19 mouse cellular contexts compared by ENCODE assay signal in genomic region chr9:83386264-83386855, GRCm38 (mm10). TPM values are rescaled to one million over a fixed set of nuclear protein-coding genes. Genes with fewer than 3 reads are reported as not detected.
DNase-seq lines count a peak whose midpoint lies in the region; ATAC-seq and TF ChIP-seq lines count a peak whose summit lies in the region.
"Had no signal": no experiment of that assay in that cellular context is flagged by ENCODE, and none has a peak within 500 bp of the region (broad histone marks: within the 10 kb centered on the region; RNA-seq: fewer than 3 reads in every experiment).

No protein-coding gene starts in this region.

- no peak overlapping the region for H3K9ac ChIP-seq in forebrain, embryonic 15.5 days (replicated peaks)
- no peak overlapping the region for H3K9ac ChIP-seq in forebrain, embryonic 14.5 days (ENCODE audit: low read length)
- H3K9ac ChIP-seq in midbrain, embryonic 11.5 days (ENCODE audit: low read length), result no peak overlapping the region
- H3K9ac ChIP-seq in midbrain, embryonic 16.5 days (ENCODE audit: low read depth, low read length), result no peak overlapping the region
- no peak overlapping the region for H3K9ac ChIP-seq in hindbrain, postnatal 0 days (replicated peaks; ENCODE audit: low read length)
- H3K9ac ChIP-seq in stomach, embryonic 16.5 days (ENCODE audit: low read length), result no peak overlapping the region
- H3K9ac ChIP-seq: intestine, embryonic 15.5 days; limb, embryonic 13.5 days; liver, embryonic 14.5 days had no signal

- no peaks in the 10 kb centered on the region for H3K36me3 ChIP-seq in forebrain, embryonic 15.5 days
- no peaks in the 10 kb centered on the region for H3K36me3 ChIP-seq in forebrain, embryonic 14.5 days (ENCODE audit: control insufficient read depth, insufficient read depth, low read length)
- H3K36me3 ChIP-seq in midbrain, embryonic 11.5 days (ENCODE audit: control insufficient read depth, insufficient read depth, low read length), result no peaks in the 10 kb centered on the region
- H3K36me3 ChIP-seq in midbrain, embryonic 16.5 days (ENCODE audit: control insufficient read depth, insufficient read depth, low read length), result no peaks in the 10 kb centered on the region
- H3K36me3 ChIP-seq in hindbrain, postnatal 0 days (ENCODE audit: insufficient read depth, low read length), result no peaks in the 10 kb centered on the region
- no peaks in the 10 kb centered on the region for H3K36me3 ChIP-seq in stomach, embryonic 16.5 days (ENCODE audit: control insufficient read depth, insufficient read depth, low read length)
- H3K36me3 ChIP-seq: intestine, embryonic 15.5 days; limb, embryonic 13.5 days had no signal

- no peak overlapping the region for H3K4me2 ChIP-seq in forebrain, embryonic 15.5 days (replicated peaks)
- no peak overlapping the region for H3K4me2 ChIP-seq in forebrain, embryonic 14.5 days (ENCODE audit: low read length)
- H3K4me2 ChIP-seq in midbrain, embryonic 11.5 days, result no peak overlapping the region
- H3K4me2 ChIP-seq in midbrain, embryonic 16.5 days (ENCODE audit: low read length), result no peak overlapping the region
- no peak overlapping the region for H3K4me2 ChIP-seq in hindbrain, postnatal 0 days (ENCODE audit: low read depth, low read length)
- no peak overlapping the region for H3K4me2 ChIP-seq in stomach, embryonic 16.5 days (ENCODE audit: low read depth, low read length)
- H3K4me2 ChIP-seq: intestine, embryonic 15.5 days; limb, embryonic 13.5 days had no signal

- H3K27ac ChIP-seq in forebrain, embryonic 15.5 days (replicated peaks), result peak overlapping the region; percentile 35; the same call in 1 of the 2 replicates
- no peak overlapping the region for H3K27ac ChIP-seq in forebrain, embryonic 14.5 days (ENCODE audit: low read depth, low read length)
- no peak overlapping the region for H3K27ac ChIP-seq in midbrain, embryonic 11.5 days (ENCODE audit: low read depth, low read length)
- no peak overlapping the region for H3K27ac ChIP-seq in midbrain, embryonic 16.5 days (ENCODE audit: low read length)
- H3K27ac ChIP-seq in hindbrain, postnatal 0 days, result no peak overlapping the region; the same call in 1 of the 2 replicates
- H3K27ac ChIP-seq in stomach, embryonic 16.5 days (ENCODE audit: low read length), result peak overlapping the region; percentile 21; the same call in 1 of the 2 replicates
- H3K27ac ChIP-seq: intestine, embryonic 15.5 days; limb, embryonic 13.5 days; liver, embryonic 14.5 days had no signal

- DNase-seq in forebrain, embryonic 14.5 days (ENCODE audit: low spot score), result no peak
- peak; percentile 61 for DNase-seq in midbrain, embryonic 11.5 days (ENCODE audit: low spot score, missing footprints)
- DNase-seq in hindbrain, postnatal 0 days (ENCODE audit: low spot score), result no peak
- no peak for DNase-seq in cerebellum, adult 11 months
- no peak for DNase-seq in ovary, postnatal 14 days (ENCODE audit: low spot score)
- DNase-seq: adrenal gland, adult 8-10 months; cerebellum, postnatal 25 days; gastrocnemius, postnatal 36 days; kidney, postnatal 25 days; layer of hippocampus, adult 9-11 months; right cerebral cortex, postnatal 25 days; thymus, postnatal 4 days had no signal

- WGBS in forebrain, embryonic 15.5 days, result 78% methylated on average over 5 of the region's 5 CpGs
- 77% methylated on average over 5 of the region's 5 CpGs for WGBS in forebrain, embryonic 14.5 days
- 76% methylated on average over 5 of the region's 5 CpGs for WGBS in midbrain, embryonic 11.5 days
- WGBS in midbrain, embryonic 16.5 days, result 78% methylated on average over 5 of the region's 5 CpGs
- 77% methylated on average over 5 of the region's 5 CpGs for WGBS in hindbrain, postnatal 0 days
- 75% methylated on average over 5 of the region's 5 CpGs for WGBS in stomach, embryonic 16.5 days

- H3K4me3 ChIP-seq in forebrain, embryonic 15.5 days, result no peak overlapping the region
- no peak overlapping the region for H3K4me3 ChIP-seq in forebrain, embryonic 14.5 days (ENCODE audit: low read depth, low read length)
- H3K4me3 ChIP-seq in midbrain, embryonic 11.5 days (ENCODE audit: low read depth, low read length), result no peak overlapping the region
- no peak overlapping the region for H3K4me3 ChIP-seq in midbrain, embryonic 16.5 days (ENCODE audit: low read depth, low read length)
- H3K4me3 ChIP-seq in hindbrain, postnatal 0 days (ENCODE audit: low read length), result no peak overlapping the region
- H3K4me3 ChIP-seq in stomach, embryonic 16.5 days (replicated peaks; ENCODE audit: low read length), result no peak overlapping the region
- H3K4me3 ChIP-seq: intestine, embryonic 15.5 days; limb, embryonic 13.5 days had no signal

- H3K4me1 ChIP-seq in forebrain, embryonic 15.5 days, result peaks cover 13% of the 10 kb centered on the region
- H3K4me1 ChIP-seq in forebrain, embryonic 14.5 days (ENCODE audit: control insufficient read depth, insufficient read depth, low read length), result no peaks in the 10 kb centered on the region; the same call in 1 of the 2 replicates
- H3K4me1 ChIP-seq in midbrain, embryonic 11.5 days (ENCODE audit: control insufficient read depth, insufficient read depth, low read length), result no peaks in the 10 kb centered on the region
- peaks cover 15% of the 10 kb centered on the region for H3K4me1 ChIP-seq in midbrain, embryonic 16.5 days (ENCODE audit: control insufficient read depth, insufficient read depth, low read length)
- H3K4me1 ChIP-seq in hindbrain, postnatal 0 days (ENCODE audit: insufficient read depth, low read length), result no peaks in the 10 kb centered on the region
- no peaks in the 10 kb centered on the region for H3K4me1 ChIP-seq in stomach, embryonic 16.5 days (ENCODE audit: control insufficient read depth, insufficient read depth, low read length)
- H3K4me1 ChIP-seq: intestine, embryonic 15.5 days had no signal

- H3K27me3 ChIP-seq in forebrain, embryonic 15.5 days, result no peaks in the 10 kb centered on the region
- H3K27me3 ChIP-seq in forebrain, embryonic 14.5 days (replicated peaks; ENCODE audit: control insufficient read depth, insufficient read depth, low read length), result no peaks in the 10 kb centered on the region
- no peaks in the 10 kb centered on the region for H3K27me3 ChIP-seq in midbrain, embryonic 11.5 days (ENCODE audit: control insufficient read depth, insufficient read depth, low read length)
- H3K27me3 ChIP-seq in midbrain, embryonic 16.5 days (ENCODE audit: control insufficient read depth, insufficient read depth, low read depth, low read length), result no peaks in the 10 kb centered on the region
- H3K27me3 ChIP-seq in hindbrain, postnatal 0 days (ENCODE audit: insufficient read depth, low read length), result no peaks in the 10 kb centered on the region
- no peaks in the 10 kb centered on the region for H3K27me3 ChIP-seq in stomach, embryonic 16.5 days (ENCODE audit: control insufficient read depth, insufficient read depth, low read length)
- H3K27me3 ChIP-seq: CH12.LX; intestine, embryonic 15.5 days; limb, embryonic 13.5 days had no signal

- no peaks in the 10 kb centered on the region for H3K9me3 ChIP-seq in forebrain, embryonic 15.5 days
- no peaks in the 10 kb centered on the region for H3K9me3 ChIP-seq in forebrain, embryonic 14.5 days (replicated peaks; ENCODE audit: control insufficient read depth, low read length)
- no peaks in the 10 kb centered on the region for H3K9me3 ChIP-seq in midbrain, embryonic 11.5 days (ENCODE audit: control insufficient read depth, low read length)
- H3K9me3 ChIP-seq in midbrain, embryonic 16.5 days (replicated peaks; ENCODE audit: control insufficient read depth, low read length, poor library complexity, severe bottlenecking), result no peaks in the 10 kb centered on the region
- no peaks in the 10 kb centered on the region for H3K9me3 ChIP-seq in hindbrain, postnatal 0 days (ENCODE audit: low read length)
- H3K9me3 ChIP-seq in stomach, embryonic 16.5 days (replicated peaks; ENCODE audit: control insufficient read depth, low read length), result no peaks in the 10 kb centered on the region
- H3K9me3 ChIP-seq: intestine, embryonic 15.5 days; limb, embryonic 13.5 days had no signal

- TF ChIP-seq CTCF in hindbrain, postnatal 0 days (IDR thresholded peaks at IDR 0.05; ENCODE audit: low read depth), result no peak

- no peak; the same call in 1 of the 2 replicates for ATAC-seq in forebrain, embryonic 15.5 days (replicated peaks)
- no peak for ATAC-seq in forebrain, embryonic 14.5 days
- ATAC-seq in midbrain, embryonic 11.5 days (ENCODE audit: low FRiP score), result no peak
- no peak for ATAC-seq in midbrain, embryonic 16.5 days
- ATAC-seq in hindbrain, postnatal 0 days, result peak; percentile 35; the same call in 1 of the 2 replicates
- ATAC-seq in stomach, embryonic 16.5 days (ENCODE audit: insufficient read depth, low FRiP score), result no peak
- ATAC-seq: intestine, embryonic 15.5 days had no signal

RNA-seq across cellular contexts. Expression of gene Lca5, which starts 54.6 kb away (rescaled TPM):
- 22.2 and 22.7 TPM in 2 replicates for polyA plus RNA-seq in forebrain, embryonic 15.5 days (2015; fragmentation: Nextera tagmentation; extraction: Ambion mirVana)
- 21.2 and 23.8 TPM in 2 replicates for polyA plus RNA-seq in forebrain, embryonic 14.5 days (2014; fragmentation: Nextera tagmentation; extraction: Ambion mirVana)
- polyA plus RNA-seq in midbrain, embryonic 11.5 days (2014; fragmentation: Nextera tagmentation; extraction: Ambion mirVana), result 23.6 and 25.1 TPM in 2 replicates
- 14.2 and 19.8 TPM in 2 replicates for polyA plus RNA-seq in midbrain, embryonic 16.5 days (2015; fragmentation: Nextera tagmentation; extraction: Ambion mirVana)
- 6.5 and 12.7 TPM in 2 replicates for total RNA-seq in hindbrain, postnatal 0 days (2014; rRNA removed)
- polyA plus RNA-seq in hindbrain, postnatal 0 days (2015; fragmentation: Nextera tagmentation; extraction: Ambion mirVana), result 12.7 and 13.5 TPM in 2 replicates
- polyA plus RNA-seq in stomach, embryonic 16.5 days (2015; fragmentation: Nextera tagmentation; extraction: Ambion mirVana), result 9.0 and 10.9 TPM in 2 replicates

Comparison
In these comparisons a context has a peak if more than half of its experiments do, and no peak if none do; other contexts are left out.
1. H3K27ac ChIP-seq: peak in forebrain, embryonic 15.5 days (single experiment) and stomach, embryonic 16.5 days (single experiment); none in forebrain, embryonic 14.5 days (single experiment), midbrain, embryonic 11.5 days (single experiment), midbrain, embryonic 16.5 days (single experiment) and hindbrain, postnatal 0 days (single experiment).